Mouse (Mus musculus): ENCODE measurements around the gene Arhgef3.

GRCm38 (mm10) chr14:27224636-27225035 is 109.9 kb downstream of the Arhgef3 start:
- no peak for TF ChIP-seq CTCF (IDR thresholded peaks at IDR 0.05; ENCODE audit: low read depth)
- no peak for TF ChIP-seq EP300 (IDR thresholded peaks at IDR 0.05; ENCODE audit: low read depth)
